Mouse (Mus musculus): ENCODE results near the gene Khdc4. TPM values are rescaled to one million over a fixed set of nuclear protein-coding genes. Genes with fewer than 3 reads are reported as not detected.
A peak's percentile ranks its signal among the peaks of the same experiment; 100 is the strongest.

Khdc4 gene
- total RNA-seq (2014; fragmentation: Nextera tagmentation) (76.1 and 88.6 TPM in 2 replicates), total RNA-seq (2017) (32.0 and 53.1 TPM in 2 replicates)

DNA sequence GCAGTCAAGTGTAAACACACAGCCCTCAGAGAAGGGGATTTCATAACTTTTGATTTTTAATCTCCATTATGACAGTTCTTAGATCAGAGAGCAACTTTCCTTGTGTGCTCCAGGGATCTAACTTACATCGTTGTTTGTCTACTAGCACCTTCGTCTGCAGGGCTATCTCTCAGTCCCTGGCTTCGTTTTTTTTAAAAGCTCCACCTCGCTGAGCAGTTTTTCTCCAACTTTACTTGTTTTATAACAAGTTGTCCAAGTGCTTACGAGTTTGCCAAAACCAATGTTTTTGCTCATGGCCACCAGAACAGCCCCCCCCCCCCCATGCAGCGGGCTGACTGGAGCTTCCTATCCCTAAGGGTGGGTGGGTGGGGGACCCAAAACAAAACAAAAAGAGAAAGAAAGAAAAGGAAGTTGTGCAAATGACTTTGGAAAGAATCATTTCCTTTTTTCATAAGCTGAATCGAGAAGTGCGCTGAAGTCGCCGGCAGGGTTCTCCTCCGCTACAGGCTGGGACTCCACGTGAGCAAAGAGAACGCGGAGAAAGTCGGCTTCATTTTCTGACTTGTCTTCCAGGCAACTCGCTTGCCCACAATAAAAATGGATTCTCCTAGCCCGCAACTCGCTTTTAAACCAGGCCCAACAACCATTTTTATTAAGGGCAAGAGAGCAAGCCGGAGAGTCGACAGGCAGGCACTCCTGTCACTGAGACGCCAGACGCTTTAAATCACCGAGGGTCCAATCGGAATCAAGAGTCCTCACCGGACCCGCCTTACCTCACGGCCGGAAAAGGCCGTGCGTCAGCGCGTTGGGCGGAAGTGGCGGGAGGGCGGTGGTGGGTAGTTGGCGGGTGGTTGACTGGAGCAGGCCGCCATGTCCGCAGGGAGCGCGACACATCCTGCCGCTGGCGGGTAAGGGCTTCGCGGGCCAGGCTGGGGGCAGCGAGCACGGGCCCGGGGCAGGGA is at the start of gene Khdc4:
Gene Khdc4 (plus strand): TSS at position 824 of the 962 bp plus-strand sequence.
- peak; percentile 99 for ATAC-seq (replicated peaks; ENCODE audit: low FRiP score, low TSS enrichment, poor library complexity, severe bottlenecking)

DNA sequence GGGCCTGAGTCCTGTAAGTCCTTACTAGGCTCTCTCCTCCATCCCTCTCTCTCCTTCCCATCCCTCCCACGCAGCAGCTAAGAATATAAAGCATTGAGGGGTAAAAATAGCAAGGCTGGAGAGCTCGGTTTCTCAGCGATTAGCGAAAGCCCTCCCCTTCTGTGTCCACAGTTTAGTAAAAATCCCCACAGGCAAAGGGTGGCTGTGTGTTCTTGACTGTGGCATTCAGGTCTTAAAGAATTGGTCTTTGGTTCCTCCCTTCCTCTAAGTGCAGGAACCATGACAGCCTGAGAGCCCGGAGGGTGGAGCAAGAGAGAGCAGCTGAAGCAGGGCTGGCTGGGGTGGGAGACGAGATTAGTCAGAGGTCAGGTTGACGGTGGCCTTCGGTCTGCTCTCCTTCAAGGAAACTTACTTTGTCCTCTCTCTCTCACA is 49.0 kb upstream of the Khdc4 start:
- no peak for ATAC-seq (replicated peaks; ENCODE audit: low FRiP score, low TSS enrichment, poor library complexity, severe bottlenecking)

DNA sequence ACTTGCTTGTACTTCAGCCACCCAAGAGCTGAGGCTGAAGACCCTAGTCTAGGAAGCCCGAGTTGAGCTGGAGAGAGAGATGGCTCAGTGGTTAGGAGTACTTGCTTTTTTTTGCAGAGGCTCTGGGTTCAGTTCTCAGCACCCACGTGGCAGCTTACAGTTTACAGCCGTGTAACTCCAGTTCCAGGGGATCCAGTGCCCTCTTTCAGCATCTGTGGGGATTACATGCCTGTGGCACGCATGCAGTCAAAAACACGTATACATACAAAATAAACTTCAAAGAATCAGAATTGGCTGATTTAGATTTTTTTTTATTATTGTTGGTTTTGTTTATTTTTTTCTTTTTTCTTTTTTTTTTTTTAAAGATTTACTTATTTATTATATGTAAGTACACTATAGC is 48.5 kb upstream of the Khdc4 start:
- ATAC-seq (replicated peaks; ENCODE audit: low FRiP score, low TSS enrichment, poor library complexity, severe bottlenecking) = no peak

DNA sequence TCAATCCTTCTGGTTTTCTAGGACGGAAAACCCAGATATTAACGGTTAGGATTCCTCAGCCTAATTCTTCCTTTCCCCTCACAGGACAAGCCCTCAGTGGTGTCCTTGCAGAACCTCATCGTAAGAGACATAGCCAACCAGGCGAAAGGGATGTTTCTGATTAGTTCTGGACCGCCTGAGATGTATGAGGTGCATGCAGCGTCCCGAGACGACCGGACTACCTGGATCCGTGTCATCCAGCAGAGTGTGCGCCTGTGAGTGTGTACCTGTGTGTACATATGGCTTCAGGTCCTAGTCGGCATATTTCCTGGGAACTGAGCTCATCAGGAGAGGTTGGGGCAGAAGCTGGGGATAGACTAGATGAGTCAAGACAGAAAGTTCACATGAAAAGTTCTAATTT is 46.4 kb upstream of the Khdc4 start:
- no peak for ATAC-seq (replicated peaks; ENCODE audit: low FRiP score, low TSS enrichment, poor library complexity, severe bottlenecking)

DNA sequence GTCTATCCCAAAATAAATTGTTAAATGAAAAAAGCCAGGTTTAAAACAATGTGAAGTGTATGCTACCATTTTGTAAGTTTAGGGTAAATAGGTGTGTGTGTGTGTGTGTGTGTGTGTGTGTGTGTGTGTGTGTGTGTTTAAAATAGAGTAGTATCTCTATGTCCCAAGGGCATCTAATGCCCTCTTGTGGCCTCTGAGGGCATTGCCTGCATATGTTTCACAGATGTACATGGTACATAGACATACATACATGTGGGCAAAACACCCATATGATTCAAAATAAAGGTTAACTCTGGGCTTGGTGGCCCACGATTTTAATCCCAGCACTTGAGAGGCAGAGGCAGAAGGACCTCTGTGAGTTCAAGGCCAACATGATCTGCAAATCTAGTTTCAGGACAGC is 44.9 kb upstream of the Khdc4 start:
- peak; percentile 69; the same call in 1 of the 2 replicates for ATAC-seq (replicated peaks; ENCODE audit: low FRiP score, low TSS enrichment, poor library complexity, severe bottlenecking)

DNA sequence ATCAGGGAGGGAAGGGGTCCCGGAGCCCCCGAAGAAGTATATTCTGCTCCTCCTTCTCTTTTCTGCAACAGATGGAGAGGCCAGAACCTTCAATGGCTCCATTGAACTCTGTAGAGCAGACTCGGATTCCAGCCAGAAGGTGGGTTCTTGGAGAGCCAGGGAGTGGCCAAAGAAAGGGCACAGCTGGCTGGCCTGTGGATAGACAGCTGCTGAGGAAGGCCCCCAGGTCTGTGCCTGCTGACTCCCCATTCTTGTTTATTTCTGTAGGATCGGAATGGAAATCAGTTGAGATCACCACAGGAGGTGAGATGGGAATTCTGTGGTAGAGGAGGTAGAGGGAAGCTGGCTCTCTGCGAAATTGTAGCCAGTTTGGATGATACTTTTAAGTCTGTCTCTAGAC is 42.5 kb upstream of the Khdc4 start:
- ATAC-seq (replicated peaks; ENCODE audit: low FRiP score, low TSS enrichment, poor library complexity, severe bottlenecking) = no peak

DNA sequence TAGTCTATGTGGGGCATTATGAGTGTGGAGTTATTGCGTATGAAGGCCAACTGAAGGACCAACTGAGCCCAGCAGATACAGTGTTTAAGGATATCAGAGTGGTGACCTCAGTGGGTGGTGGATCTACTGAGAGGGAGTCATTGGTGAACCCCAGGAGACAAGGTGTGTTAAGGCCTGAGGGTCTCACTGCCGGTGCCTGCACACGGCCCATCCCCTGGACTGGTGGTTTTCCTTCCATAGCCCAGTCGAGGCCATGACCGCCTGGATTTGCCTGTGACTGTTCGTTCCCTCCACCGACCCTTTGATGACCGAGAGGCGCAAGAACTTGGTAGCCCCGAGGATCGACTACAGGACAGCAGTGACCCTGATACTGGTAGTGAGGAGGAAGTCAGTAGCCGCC is 39.7 kb upstream of the Khdc4 start:
- ATAC-seq (replicated peaks; ENCODE audit: low FRiP score, low TSS enrichment, poor library complexity, severe bottlenecking) = no peak

DNA sequence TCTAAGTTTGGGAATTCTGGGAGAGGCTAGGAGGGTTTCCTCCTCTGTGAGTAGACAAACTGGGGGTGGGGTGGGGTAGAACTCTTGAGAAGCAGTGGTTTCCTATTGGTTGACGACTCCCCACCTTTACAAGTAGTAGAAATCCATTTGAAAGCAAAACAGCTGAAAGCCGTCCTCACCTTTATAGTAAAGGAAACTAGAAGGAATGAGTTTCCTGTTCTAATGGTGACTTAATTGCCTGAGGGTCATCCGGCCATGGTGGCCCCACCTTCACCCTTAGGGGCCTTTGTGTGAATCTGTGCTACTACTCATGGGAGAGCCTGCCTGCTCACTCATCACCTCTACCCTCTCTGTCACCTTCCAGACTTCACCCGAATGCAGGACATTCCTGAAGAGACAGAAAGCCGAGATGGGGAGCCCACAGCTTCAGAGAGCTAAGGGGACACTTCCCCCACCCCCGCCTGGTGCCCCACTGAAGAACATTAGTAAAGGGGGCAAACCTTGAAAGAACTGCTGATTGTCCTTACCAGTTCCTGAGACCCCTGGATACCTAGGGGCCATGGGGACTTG is 39.1 kb upstream of the Khdc4 start:
- no peak for ATAC-seq (replicated peaks; ENCODE audit: low FRiP score, low TSS enrichment, poor library complexity, severe bottlenecking)

DNA sequence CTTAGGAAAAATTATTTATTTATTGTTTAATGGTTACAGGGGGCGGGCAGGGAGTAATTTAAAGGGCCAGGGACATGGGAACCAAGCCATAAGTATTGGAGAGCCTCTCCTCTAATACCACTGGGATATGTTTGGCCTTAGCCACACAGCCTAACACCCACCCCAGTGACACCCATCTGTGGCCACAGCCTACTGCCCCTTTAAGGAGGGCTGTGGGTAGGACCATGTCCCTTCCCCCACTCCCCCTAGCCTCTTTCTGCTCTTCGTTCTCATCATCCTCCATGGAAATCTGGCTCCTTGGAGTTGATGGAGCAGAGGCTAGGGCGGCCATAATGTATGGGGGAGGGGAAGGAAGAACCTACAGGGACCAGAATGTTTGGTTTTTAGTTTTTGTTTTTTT is 38.5 kb upstream of the Khdc4 start:
- no peak for ATAC-seq (replicated peaks; ENCODE audit: low FRiP score, low TSS enrichment, poor library complexity, severe bottlenecking)

DNA sequence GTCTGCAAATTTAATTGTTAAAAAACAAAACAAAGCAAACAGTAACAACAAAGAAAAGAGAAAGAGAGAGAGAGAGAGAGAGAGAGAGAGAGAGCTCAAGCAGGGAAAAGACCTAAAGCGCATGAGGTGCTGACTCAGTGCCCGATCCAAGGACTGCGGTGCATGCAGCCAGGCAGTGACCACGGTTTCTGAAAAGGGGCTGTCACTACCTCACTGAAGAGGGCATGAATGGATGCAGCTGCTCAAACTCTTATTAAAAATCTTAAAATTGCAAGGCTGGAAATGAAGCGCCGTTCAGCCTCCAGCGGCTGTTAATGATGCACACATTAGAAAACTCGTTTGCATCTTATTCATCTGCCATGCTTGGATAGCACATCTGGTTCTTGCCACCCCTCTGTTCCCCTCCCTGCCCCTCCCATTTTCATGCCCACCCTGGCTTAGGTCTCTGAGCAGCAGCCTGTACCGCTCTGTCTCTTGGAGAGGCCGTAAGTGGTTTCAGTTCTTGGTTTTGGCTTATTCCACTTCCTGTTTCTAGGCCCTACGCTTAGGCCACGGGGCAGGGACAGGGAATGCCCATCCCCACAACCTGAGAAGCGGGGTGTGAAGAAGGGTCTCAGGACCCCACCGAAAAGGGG is 37.7 kb upstream of the Khdc4 start:
- ATAC-seq (replicated peaks; ENCODE audit: low FRiP score, low TSS enrichment, poor library complexity, severe bottlenecking) = no peak

DNA sequence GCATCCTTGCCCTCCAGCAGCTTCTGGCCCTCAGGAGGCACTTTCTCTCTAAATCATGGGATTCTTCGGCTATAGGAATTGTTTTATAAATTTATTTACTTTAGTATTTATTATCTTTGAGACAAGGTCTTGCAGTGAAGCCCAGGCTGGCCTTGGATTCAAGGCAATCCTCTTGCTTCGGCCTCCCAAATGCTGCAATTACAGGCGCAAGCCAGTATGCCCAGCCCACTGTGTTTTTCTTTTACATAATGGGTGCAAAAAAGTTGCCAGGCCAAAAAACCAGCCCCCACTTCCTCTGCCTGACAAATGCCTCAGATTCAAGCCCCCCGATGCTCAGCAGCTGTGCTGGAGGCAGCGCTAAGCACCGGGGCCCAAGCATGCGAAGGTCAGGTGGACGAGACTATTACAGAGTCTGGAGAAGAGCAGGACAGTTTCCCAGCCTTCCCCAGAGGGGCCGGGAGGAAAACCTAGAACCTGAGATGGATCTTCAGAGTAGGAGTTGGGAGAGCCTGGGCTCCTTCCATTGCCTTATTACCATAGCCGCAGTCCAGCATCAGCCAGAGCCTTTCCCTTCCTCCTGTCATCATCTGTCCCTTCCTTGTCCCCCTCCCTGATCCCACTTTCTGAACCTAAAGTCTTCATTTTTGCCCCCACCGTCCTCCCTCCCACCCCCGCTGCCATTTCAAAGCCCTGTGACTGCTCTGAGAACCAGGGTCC is 37.0 kb upstream of the Khdc4 start:
- ATAC-seq (replicated peaks; ENCODE audit: low FRiP score, low TSS enrichment, poor library complexity, severe bottlenecking) = no peak

DNA sequence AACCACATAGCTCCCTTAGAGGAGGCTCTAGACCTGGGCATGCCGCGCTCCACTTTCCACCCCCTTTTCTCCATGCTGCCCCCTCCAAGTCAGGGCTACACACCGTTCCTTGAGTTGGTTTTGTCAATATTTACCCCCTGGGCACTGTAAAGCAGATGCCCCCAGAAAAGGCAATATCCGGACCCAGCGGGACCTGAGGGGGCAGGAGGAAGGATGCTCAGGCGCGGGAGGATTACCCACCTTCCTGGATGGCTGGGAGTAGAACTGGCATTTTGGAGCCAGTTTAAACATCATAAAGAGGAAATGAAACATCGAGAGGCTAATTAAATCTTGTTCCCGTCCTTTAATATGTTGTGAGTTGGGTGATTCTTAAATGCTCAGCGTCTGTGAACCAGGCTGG is 36.4 kb upstream of the Khdc4 start:
- ATAC-seq (replicated peaks; ENCODE audit: low FRiP score, low TSS enrichment, poor library complexity, severe bottlenecking) = no peak

DNA sequence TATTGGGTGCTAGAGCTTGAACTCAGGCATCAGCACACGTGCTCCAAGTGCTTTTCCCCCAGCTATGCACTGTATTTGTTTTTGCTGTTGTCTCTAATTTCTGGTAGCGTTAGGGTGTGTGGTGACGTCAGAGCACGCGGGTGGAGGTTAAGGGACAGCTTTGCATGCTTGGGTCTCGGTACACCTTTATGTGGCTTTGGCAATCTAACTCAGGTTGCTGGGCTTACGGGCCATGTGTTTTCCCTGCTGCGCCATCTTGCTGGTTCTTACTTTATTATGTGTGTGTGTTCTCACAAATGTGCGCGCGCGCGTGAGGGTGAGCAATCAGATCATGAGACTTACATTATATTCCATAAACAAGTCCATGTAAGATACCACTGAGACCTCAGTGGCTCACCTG is 35.6 kb upstream of the Khdc4 start:
- no peak for ATAC-seq (replicated peaks; ENCODE audit: low FRiP score, low TSS enrichment, poor library complexity, severe bottlenecking)

DNA sequence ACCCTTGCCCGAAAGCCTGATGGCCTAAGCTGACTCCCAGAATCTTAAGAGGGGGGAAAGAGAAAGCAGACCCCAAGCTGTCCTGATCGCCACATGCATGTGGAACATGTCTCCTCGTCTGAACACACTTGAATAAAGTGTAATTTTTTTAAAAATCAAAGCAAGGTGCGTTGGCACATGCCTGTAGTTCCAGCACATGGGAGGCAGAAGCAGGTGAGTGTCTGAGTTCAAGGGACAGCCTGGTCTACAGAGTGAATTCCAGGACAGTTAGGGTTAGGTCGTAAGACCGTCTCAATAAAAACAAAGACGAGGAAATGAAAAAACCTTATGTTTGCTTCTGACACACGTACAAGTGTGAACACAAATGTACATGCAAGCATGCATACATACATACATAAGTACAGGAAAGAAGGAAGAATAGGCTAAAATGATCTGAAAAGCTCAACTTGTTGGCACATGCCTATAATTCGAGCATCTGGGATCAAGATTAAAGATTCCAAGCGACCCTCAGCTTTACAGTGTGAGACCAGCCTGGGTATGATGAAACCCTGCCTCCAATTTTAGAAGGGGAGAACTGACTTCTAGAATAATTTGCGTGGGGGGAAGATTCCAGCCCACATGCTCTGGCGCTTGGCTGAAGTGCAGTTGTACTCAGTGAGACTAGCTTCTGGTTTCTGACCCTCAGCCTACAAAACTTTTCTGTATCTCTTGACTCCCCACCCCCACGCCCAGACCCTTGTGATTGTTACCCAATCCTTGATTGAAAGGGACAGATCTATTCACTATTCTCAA is 34.7 kb upstream of the Khdc4 start:
- ATAC-seq (replicated peaks; ENCODE audit: low FRiP score, low TSS enrichment, poor library complexity, severe bottlenecking) = no peak

DNA sequence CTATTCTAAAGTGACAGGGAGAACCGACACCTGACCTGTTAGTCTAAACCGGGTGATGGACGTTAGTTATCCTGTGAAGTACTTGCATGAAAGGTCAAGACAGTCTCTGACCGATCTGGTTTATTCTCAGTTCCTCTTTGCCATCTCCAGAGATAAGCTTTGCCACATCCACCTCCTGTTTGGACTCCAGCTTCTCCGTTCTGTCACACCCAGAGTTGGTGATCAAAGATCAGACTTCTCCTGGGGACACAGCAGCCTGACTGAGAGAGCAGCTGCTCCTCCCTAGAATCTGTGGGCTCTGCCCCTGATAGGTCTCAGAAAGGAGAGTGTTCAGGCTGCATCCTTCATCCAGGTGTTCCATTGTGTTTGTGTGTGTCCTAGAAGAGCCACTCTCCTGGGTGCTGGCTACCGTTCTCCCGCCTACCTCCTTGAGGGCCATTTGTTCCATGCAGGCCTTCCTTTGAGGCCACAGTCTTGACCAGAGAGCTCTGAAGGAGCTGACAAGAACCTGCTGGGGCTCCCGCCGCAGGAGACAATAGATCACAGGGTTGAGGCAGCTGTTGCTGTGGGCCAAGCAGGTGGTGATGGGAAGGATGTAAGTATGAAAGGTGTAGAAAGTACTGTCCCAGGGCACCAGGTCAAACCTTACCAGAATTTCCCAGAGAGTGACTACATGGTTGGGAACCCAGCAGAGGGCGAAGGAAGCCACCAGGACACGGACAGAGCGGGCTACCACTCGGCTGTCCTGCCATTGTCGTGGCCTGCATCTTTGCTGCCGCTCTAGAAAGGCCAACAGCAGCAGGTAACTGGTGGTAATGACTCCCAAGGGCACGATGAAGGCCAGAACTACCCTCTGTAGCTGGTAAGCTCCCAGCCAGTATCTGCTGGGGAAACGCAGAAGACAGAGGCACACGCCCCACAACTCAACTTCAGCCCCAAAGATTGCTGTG is 33.7 kb upstream of the Khdc4 start:
- peak; percentile 36 for ATAC-seq (replicated peaks; ENCODE audit: low FRiP score, low TSS enrichment, poor library complexity, severe bottlenecking)

DNA sequence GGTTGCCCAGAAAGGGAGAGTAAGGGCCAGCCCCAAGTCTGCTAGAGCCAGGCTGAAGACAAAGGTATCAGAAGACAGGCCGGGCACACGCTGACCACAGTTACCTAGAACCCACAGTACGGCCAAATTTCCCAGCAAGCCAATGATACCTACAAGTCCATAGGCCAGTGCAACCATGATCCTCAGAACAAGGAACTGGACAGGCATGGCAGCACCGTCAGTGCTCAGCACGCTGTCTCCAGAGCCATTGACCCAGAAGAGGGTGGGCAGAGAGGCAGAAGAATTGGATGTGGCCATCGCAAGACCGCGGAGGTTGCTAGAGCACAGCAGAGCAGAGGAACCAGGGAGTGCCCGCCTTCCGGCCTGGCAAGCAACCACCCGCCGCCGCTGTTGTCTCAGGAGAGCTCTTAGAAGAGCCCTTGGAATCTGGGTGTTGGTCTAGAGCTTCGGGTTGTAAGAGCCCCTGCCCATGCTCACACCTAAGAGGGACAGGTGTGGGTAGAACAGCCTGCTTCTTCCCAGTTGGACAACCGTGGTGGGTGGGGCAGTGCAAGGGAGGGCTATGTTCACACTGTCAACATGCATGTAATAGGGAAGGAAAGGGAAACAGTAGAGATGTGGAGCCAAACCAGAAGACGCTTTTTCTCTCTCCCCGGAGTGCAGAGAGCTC is 32.6 kb upstream of the Khdc4 start, which contains the start of gene Rxfp4:
Gene Rxfp4 (minus strand): TSS at position 297 of the 670 bp plus-strand sequence.
- ATAC-seq (replicated peaks; ENCODE audit: low FRiP score, low TSS enrichment, poor library complexity, severe bottlenecking) = no peak

Data from megakaryocyte-erythroid progenitor cell, adult 5-6 weeks (primary cell).